Mouse (Mus musculus) CD4-positive, CD25-positive, alpha-beta regulatory T cell, adult 9 weeks (primary cell): Measurements from ENCODE around the gene Srsf9. TPM values are rescaled to one million over a fixed set of nuclear protein-coding genes. Genes with fewer than 3 reads are reported as not detected.

Experiments used
- polyA plus RNA-seq: library from polyadenylated mRNA; unstranded; fragments of 100-300 nt; shearing (Covaris generic); gene quantifications from one replicate; pipeline ENCODE4 v1.2.1, GENCODE M21; 2017

Srsf9 gene
- 11.6 TPM for polyA plus RNA-seq

DNA sequence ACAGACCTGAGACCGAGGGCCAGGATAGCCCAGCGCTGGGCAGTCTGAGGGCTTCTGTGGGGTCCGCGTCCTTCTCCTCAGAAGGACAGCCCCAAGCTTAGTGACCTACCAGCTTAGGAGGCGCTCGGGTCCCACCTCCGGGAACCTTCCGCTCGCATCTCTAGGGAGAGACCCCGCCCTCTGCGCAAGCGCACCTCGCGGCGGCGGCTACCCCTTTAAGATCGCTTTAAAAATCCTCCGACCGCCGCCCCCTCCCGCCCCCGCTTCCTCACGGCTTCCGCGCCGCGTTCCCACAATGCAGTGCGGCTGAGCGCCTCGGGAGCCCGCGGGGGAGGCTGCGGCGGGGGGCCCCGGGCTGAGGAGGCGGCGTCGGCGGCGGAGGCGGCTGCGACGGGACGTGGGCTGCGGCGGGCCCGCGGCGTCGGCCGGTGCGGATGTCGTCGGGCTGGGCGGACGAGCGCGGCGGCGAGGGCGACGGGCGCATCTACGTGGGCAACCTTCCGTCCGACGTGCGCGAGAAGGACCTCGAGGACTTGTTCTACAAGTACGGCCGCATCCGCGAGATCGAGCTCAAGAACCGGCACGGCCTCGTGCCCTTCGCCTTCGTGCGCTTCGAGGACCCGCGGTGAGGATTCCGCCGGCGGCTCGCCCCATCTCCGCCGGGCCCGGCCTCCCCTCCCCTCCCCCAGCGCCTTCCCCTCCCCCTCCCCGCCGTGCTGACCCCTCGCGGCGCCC is at the start of gene Srsf9:
Srsf9 (plus strand) TSS at position 303 of the 735 bp plus-strand sequence.

DNA sequence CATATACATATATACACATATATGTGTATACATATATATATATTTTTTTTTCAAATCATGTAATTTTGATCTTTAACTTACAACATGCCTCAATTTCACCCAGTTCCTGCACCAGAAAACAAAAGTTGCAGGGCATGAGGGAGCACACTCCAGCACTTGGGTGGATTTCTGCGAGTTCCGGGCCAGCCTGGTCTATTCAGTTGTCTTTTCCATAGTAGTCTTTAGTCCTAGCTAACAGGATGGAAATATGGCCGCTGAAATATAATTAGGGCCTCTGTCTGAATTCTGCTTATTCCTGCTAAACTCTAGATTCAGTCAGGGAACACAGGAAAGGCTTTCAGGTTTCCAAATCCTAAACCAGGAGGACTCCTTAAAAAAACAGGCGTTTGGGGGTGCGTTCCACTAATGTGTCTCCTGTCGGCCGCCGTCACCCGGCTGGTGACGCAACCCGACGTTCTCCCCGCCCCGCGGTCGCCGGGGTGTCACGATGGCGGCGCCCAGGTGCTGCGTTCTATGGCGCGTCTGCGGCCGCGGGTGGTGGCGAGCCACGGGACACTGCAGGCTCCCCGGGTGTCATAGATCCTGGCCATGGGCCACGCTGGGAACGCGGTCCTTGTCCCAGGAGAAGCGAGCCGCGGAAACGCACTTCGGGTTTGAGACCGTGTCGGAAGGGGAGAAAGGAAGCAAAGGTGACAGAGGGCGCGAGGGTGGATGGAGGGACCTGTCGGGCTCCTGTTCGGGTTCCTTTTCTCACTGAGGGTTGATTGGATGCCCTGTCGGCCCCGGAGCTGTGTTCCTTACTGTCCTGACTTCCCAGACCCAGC is 47.5 kb upstream of the Srsf9 start, which contains the start of gene Coq5:
Coq5 (plus strand) TSS at position 441 of the 824 bp plus-strand sequence.

DNA sequence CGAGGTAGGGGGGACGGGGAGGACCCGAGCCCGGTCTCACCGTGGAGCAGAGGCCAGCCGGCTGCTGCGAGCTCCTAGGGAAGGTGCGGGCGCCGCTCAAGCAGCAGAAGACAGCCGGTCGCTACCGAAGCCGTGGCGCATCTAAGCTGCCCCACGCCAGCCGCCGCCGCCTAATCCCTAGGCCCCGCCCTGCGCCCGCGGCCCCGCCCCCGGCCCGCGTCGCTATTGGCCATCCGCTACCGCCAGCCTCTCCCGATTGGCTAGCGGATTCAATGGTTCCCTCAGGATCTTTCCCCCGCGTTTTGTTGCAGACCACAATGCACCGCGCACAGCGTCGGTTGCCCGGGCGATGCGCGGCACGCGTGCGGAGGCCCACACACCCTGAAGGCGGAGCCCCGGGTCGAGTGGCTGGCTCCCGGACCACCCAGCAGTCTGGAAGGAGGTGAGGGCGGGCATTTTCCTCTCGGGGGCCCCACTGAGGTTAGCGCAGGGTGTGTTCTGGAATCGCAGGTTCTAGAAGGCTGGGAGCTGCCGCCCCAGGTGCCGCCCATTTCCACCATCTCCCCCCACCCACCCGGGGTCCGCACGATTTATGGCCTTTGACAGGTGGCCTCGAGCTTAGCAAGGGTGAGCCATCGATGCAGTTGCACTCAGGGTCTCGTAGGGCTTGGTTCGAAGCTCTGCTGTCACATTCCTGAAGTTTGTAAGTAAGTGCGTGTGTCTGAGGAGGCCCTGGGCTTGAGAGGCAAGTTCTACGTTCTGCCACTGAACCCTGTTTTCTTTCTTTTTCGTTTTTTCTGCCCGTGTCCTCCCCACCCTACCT is 26.0 kb upstream of the Srsf9 start, which contains the start of gene Dynll1:
Dynll1 (minus strand) TSS at position 208 of the 823 bp plus-strand sequence.

GRCm38 (mm10) chr5:115340577-115341313 is 13.8 kb downstream of the Srsf9 start, which contains the start of the genes Gatc and Triap1:
TSS of gene Gatc (minus strand) at chr5:115341178.
TSS of gene Triap1 (plus strand) at chr5:115341225.

GRCm38 (mm10) chr5:115348546-115349224 is 21.7 kb downstream of the Srsf9 start, which contains the start of gene Cox6a1:
TSS of gene Cox6a1 (minus strand) at chr5:115348981.

Other genes starting within 250 kb of the Srsf9 start
- 4.1 TPM for gene Gm10401, start 228.9 kb upstream of the Srsf9 start, polyA plus RNA-seq
- gene Acads, start 207.8 kb upstream of the Srsf9 start, polyA plus RNA-seq, result 43.3 TPM
- gene Unc119b, start 192.2 kb upstream of the Srsf9 start, polyA plus RNA-seq, result 26.6 TPM
- 42.7 TPM for gene Mlec, start 169.0 kb upstream of the Srsf9 start, polyA plus RNA-seq
- 0.37 TPM for gene Cabp1, start 132.8 kb upstream of the Srsf9 start, polyA plus RNA-seq
- 84.8 TPM for gene Pop5, start 91.3 kb upstream of the Srsf9 start, polyA plus RNA-seq
- gene Rnf10, start 54.3 kb upstream of the Srsf9 start, polyA plus RNA-seq, result 16.4 TPM
- gene Coq5, start 47.5 kb upstream of the Srsf9 start, polyA plus RNA-seq, result 50.7 TPM
- gene Dynll1, start 26.2 kb upstream of the Srsf9 start, polyA plus RNA-seq, result 581 TPM
- gene Gatc, start 14.0 kb downstream of the Srsf9 start, polyA plus RNA-seq, result 18.8 TPM
- gene Triap1, start 14.0 kb downstream of the Srsf9 start, polyA plus RNA-seq, result 67.5 TPM
- 572 TPM for gene Cox6a1, start 21.8 kb downstream of the Srsf9 start, polyA plus RNA-seq
- gene Msi1, start 102.4 kb downstream of the Srsf9 start, polyA plus RNA-seq, result not detected
- not detected for gene Pla2g1b, start 139.1 kb downstream of the Srsf9 start, polyA plus RNA-seq
- gene Sirt4, start 157.5 kb downstream of the Srsf9 start, polyA plus RNA-seq, result 22.0 TPM
- gene Pxn, start 179.5 kb downstream of the Srsf9 start, polyA plus RNA-seq, result 51.4 TPM
- gene Rplp0, start 232.3 kb downstream of the Srsf9 start, polyA plus RNA-seq, result 2,605 TPM
- gene Gcn1l1, start 238.1 kb downstream of the Srsf9 start, polyA plus RNA-seq, result 45.1 TPM